In genomic region chr12:11435246-11436022, GRCm38 (mm10) we compare ENCODE assay signal across 10 mouse cellular contexts. TPM values are rescaled to one million over a fixed set of nuclear protein-coding genes. Genes with fewer than 3 reads are reported as not detected.
DNase-seq lines count a peak whose midpoint lies in the region; ATAC-seq and TF ChIP-seq lines count a peak whose summit lies in the region.
"Had no signal": no experiment of that assay in that cellular context is flagged by ENCODE, and none has a peak within 500 bp of the region (broad histone marks: within the 10 kb centered on the region; RNA-seq: fewer than 3 reads in every experiment).

No protein-coding gene starts in this region.

- peak overlapping the region; percentile 66 for H3K4me2 ChIP-seq in hindbrain, embryonic 12.5 days (replicated peaks)
- peak overlapping the region; percentile 48 for H3K4me2 ChIP-seq in myocyte (ENCODE audit: low read depth)

- TF ChIP-seq CTCF in left cerebral cortex, adult 2 months (IDR thresholded peaks at IDR 0.05): no peak

- peaks cover 10% of the 10 kb centered on the region; the same call in 1 of the 2 replicates for H3K4me1 ChIP-seq in hindbrain, embryonic 12.5 days

- no peak for ATAC-seq in hindbrain, embryonic 12.5 days (ENCODE audit: low FRiP score)

- no peaks in the 10 kb centered on the region for H3K9me3 ChIP-seq in hindbrain, embryonic 12.5 days (replicated peaks)

- WGBS in hindbrain, embryonic 12.5 days: 7% methylated on average over 15 of the region's 15 CpGs

- peak in 1 of 2 experiments; percentile 12 for DNase-seq in left cerebral cortex, adult 2 months (ENCODE audit: extremely low spot score in 1 of 2, low spot score in 2 of 2)
- no peak for DNase-seq in left cerebral cortex, postnatal 36 days (ENCODE audit: low spot score in 2 of 2)
- DNase-seq in embryo, embryonic 10 days (ENCODE audit: low spot score): peak; percentile 16
- DNase-seq in frontal cortex, postnatal 36 days (ENCODE audit: low spot score in 2 of 2): no peak
- DNase-seq in gastrocnemius, postnatal 25 days: no peak
- no peak for DNase-seq in kidney, adult 8-10 months

- peak overlapping the region; percentile 81 for H3K27ac ChIP-seq in left cerebral cortex, adult 2 months
- no peak overlapping the region for H3K27ac ChIP-seq in hindbrain, embryonic 12.5 days
- H3K27ac ChIP-seq: macrophage had no signal

- peak overlapping the region; percentile 73 for H3K4me3 ChIP-seq in left cerebral cortex, adult 2 months
- peak overlapping the region; percentile 37 for H3K4me3 ChIP-seq in hindbrain, embryonic 12.5 days
- no peak overlapping the region for H3K4me3 ChIP-seq in myocyte
- H3K4me3 ChIP-seq: erythroblast, embryonic 14.5 days had no signal

- peak overlapping the region; percentile 54 for H3K9ac ChIP-seq in hindbrain, embryonic 12.5 days

- TF ChIP-seq POLR2A in myocyte (IDR thresholded peaks at IDR 0.05; ENCODE audit: insufficient read length, low read depth): no peak

- no peaks in the 10 kb centered on the region for H3K79me2 ChIP-seq in myocyte (ENCODE audit: control insufficient read depth, insufficient read depth)

- intact Hi-C loops in left cerebral cortex, adult 2 months (cut with DNase I): loop anchor here (1.0 to 10.0 kb wide), 5 partner anchors 21 to 712 kb away; partner anchors contain the start of gene Rad51ap2
- intact Hi-C loops in left cerebral cortex, postnatal 36 days (cut with DNase I): loop anchor here (2.0 to 10.0 kb wide), 2 partner anchors 87 to 709 kb away; no protein-coding TSS in a partner anchor

- H3ac ChIP-seq in myocyte (ENCODE audit: control insufficient read depth, insufficient read length): no peak overlapping the region

- H3K36me3 ChIP-seq in hindbrain, embryonic 12.5 days: no peaks in the 10 kb centered on the region
- no peaks in the 10 kb centered on the region for H3K36me3 ChIP-seq in myocyte (ENCODE audit: control insufficient read depth, insufficient read depth)

- peaks cover 28% of the 10 kb centered on the region for H3K27me3 ChIP-seq in hindbrain, embryonic 12.5 days
- peaks cover 22% of the 10 kb centered on the region for H3K27me3 ChIP-seq in myocyte (ENCODE audit: control insufficient read depth, insufficient read depth, insufficient read length)

TF ChIP-seq in myocyte, 11 proteins besides CTCF, POLR2A, EP300 and RAD21:
- TF ChIP-seq CEBPB (IDR thresholded peaks at IDR 0.05; ENCODE audit: insufficient read depth, poor library complexity, severe bottlenecking) (no peak), TCF12 (IDR thresholded peaks at IDR 0.05; ENCODE audit: insufficient read depth, poor library complexity, severe bottlenecking) (no peak), POLR2AphosphoS2 (IDR thresholded peaks at IDR 0.05; ENCODE audit: insufficient read length, low read depth) (no peak), SRF (IDR thresholded peaks at IDR 0.05; ENCODE audit: control insufficient read depth, insufficient read length, low read depth) (no peak), MAX (IDR thresholded peaks at IDR 0.05; ENCODE audit: low read depth) (no peak), USF1 (IDR thresholded peaks at IDR 0.05; ENCODE audit: low read depth) (no peak), TCF3 (IDR thresholded peaks at IDR 0.05; ENCODE audit: insufficient read length, low read depth) (no peak), MYOG (IDR thresholded peaks at IDR 0.05; ENCODE audit: control insufficient read depth in 1 of 3, insufficient read depth in 1 of 3, insufficient read length in 2 of 3, low read depth in 2 of 3) (no peak), E2F4 (IDR thresholded peaks at IDR 0.05; ENCODE audit: insufficient read depth) (no peak), REST (IDR thresholded peaks at IDR 0.05; ENCODE audit: insufficient read depth, insufficient read length) (no peak), MYOD1 (IDR thresholded peaks at IDR 0.05; ENCODE audit: control insufficient read depth in 1 of 3, insufficient read length in 2 of 3, low read depth in 2 of 3) (no peak)

RNA-seq across cellular contexts. Expression of gene Vsnl1, which starts 1.0 kb away (rescaled TPM):
- total RNA-seq in left cerebral cortex, adult 2 months (2021): 100 to 1,000 TPM; 637 to 675 TPM
- 100 to 1,000 TPM; 618 to 709 TPM for total RNA-seq in left cerebral cortex, postnatal 36 days (2021)
- polyA plus RNA-seq in hindbrain, embryonic 12.5 days (2016; fragmentation: Nextera tagmentation; extraction: Ambion mirVana): 5.0 and 6.0 TPM in 2 replicates
- polyA plus RNA-seq in myocyte (2012; fragmentation: generic; extraction: Trizol): not detected
- total RNA-seq in gastrocnemius, postnatal 25 days (2021): under 1 TPM in 1 of 2 experiments, not detected in 1; 0.13 TPM
- polyA plus RNA-seq: erythroblast, embryonic 14.5 days; macrophage had no signal

RNA-seq across cellular contexts. Expression of gene Rad51ap2, which starts 20.4 kb away (rescaled TPM):
- total RNA-seq in left cerebral cortex, adult 2 months (2021): 1 to 10 TPM; 2.1 to 2.9 TPM
- 1 to 10 TPM; 2.4 to 3.5 TPM for total RNA-seq in left cerebral cortex, postnatal 36 days (2021)
- 0.17 and 0.48 TPM in 2 replicates for polyA plus RNA-seq in hindbrain, embryonic 12.5 days (2016; fragmentation: Nextera tagmentation; extraction: Ambion mirVana)
- not detected for polyA plus RNA-seq in myocyte (2012; fragmentation: generic; extraction: Trizol)
- not detected for total RNA-seq in gastrocnemius, postnatal 25 days (2021)
- polyA plus RNA-seq: erythroblast, embryonic 14.5 days; macrophage had no signal

Comparison
In these comparisons a context has a peak if more than half of its experiments do, and no peak if none do; other contexts are left out.
1. RNA of gene Vsnl1, which starts 1.0 kb away (total RNA-seq): 618 to 709 TPM in left cerebral cortex, postnatal 36 days and 637 to 675 TPM in left cerebral cortex, adult 2 months; 0.13 TPM in gastrocnemius, postnatal 25 days; every median in the first group is over 100 times any median in the second.